ENCODE assay signal across 9 mouse cellular contexts in genomic region chr6:52675222-52675921, GRCm38 (mm10). TPM values are rescaled to one million over a fixed set of nuclear protein-coding genes. Genes with fewer than 3 reads are reported as not detected.
A peak's percentile ranks its signal among the peaks of the same experiment; 100 is the strongest.
DNase-seq lines count a peak whose midpoint lies in the region; ATAC-seq and TF ChIP-seq lines count a peak whose summit lies in the region.
"Had no signal": no experiment of that assay in that cellular context is flagged by ENCODE, and none has a peak within 500 bp of the region (broad histone marks: within the 10 kb centered on the region; RNA-seq: fewer than 3 reads in every experiment).

No protein-coding gene starts in this region.

- H3K27ac ChIP-seq in liver, postnatal 0 days (ENCODE audit: low read depth): 0 out of 2 replicates have a peak overlapping the region, but pooled peaks have one; percentile 29
- H3K27ac ChIP-seq in liver, embryonic 12.5 days: no peak overlapping the region
- H3K27ac ChIP-seq in gastrocnemius, adult 2 months: peak overlapping the region; percentile 72
- H3K27ac ChIP-seq in intestine, postnatal 0 days (ENCODE audit: low read depth, low read length): peak overlapping the region; percentile 43
- H3K27ac ChIP-seq in neural tube, embryonic 15.5 days (replicated peaks): no peak overlapping the region
- H3K27ac ChIP-seq: liver, embryonic 14.5 days had no signal

- 0 out of 2 replicates have a peak overlapping the region, but pooled peaks have one; percentile 36 for H3K4me2 ChIP-seq in liver, postnatal 0 days (ENCODE audit: low read depth, low read length)
- no peak overlapping the region for H3K4me2 ChIP-seq in liver, embryonic 12.5 days
- H3K4me2 ChIP-seq in intestine, postnatal 0 days (replicated peaks; ENCODE audit: low read depth): peak overlapping the region; percentile 13
- H3K4me2 ChIP-seq in neural tube, embryonic 15.5 days: no peak overlapping the region

- peak; percentile 31; the same call in 1 of the 2 replicates for TF ChIP-seq EP300 in liver, postnatal 0 days (IDR thresholded peaks at IDR 0.05; ENCODE audit: low read depth)

- H3K9me3 ChIP-seq in liver, postnatal 0 days (ENCODE audit: low read length): no peaks in the 10 kb centered on the region
- no peaks in the 10 kb centered on the region for H3K9me3 ChIP-seq in liver, embryonic 12.5 days (replicated peaks)
- no peaks in the 10 kb centered on the region for H3K9me3 ChIP-seq in intestine, postnatal 0 days (ENCODE audit: control insufficient read depth)
- H3K9me3 ChIP-seq in neural tube, embryonic 15.5 days (replicated peaks): no peaks in the 10 kb centered on the region

- 43% methylated on average over 4 of the region's 4 CpGs for WGBS in liver, postnatal 0 days (ENCODE audit: insufficient replicate concordance)
- 64% methylated on average over 4 of the region's 4 CpGs for WGBS in liver, embryonic 12.5 days (ENCODE audit: insufficient replicate concordance)
- 20% methylated on average over 4 of the region's 4 CpGs for WGBS in intestine, postnatal 0 days
- 66% methylated on average over 4 of the region's 4 CpGs for WGBS in neural tube, embryonic 15.5 days

- H3K4me1 ChIP-seq in liver, postnatal 0 days (ENCODE audit: insufficient read depth): peaks cover 19% of the 10 kb centered on the region; the same call in 1 of the 2 replicates
- no peaks in the 10 kb centered on the region for H3K4me1 ChIP-seq in liver, embryonic 12.5 days
- H3K4me1 ChIP-seq in intestine, postnatal 0 days (replicated peaks; ENCODE audit: control insufficient read depth, insufficient read depth, low read length): peaks cover 5% of the 10 kb centered on the region; the same call in 1 of the 2 replicates
- H3K4me1 ChIP-seq in neural tube, embryonic 15.5 days: no peaks in the 10 kb centered on the region

- no peaks in the 10 kb centered on the region for H3K36me3 ChIP-seq in liver, postnatal 0 days (replicated peaks; ENCODE audit: insufficient read depth, low read length)
- no peaks in the 10 kb centered on the region for H3K36me3 ChIP-seq in liver, embryonic 12.5 days
- no peaks in the 10 kb centered on the region for H3K36me3 ChIP-seq in intestine, postnatal 0 days (ENCODE audit: control insufficient read depth, insufficient read depth)
- no peaks in the 10 kb centered on the region for H3K36me3 ChIP-seq in neural tube, embryonic 15.5 days

- no peak overlapping the region for H3K4me3 ChIP-seq in liver, postnatal 0 days (ENCODE audit: low read depth, low read length)
- no peak overlapping the region for H3K4me3 ChIP-seq in liver, embryonic 12.5 days
- peak overlapping the region; percentile 45 for H3K4me3 ChIP-seq in gastrocnemius, adult 2 months
- H3K4me3 ChIP-seq in intestine, postnatal 0 days (ENCODE audit: low read depth, low read length): no peak overlapping the region
- H3K4me3 ChIP-seq in neural tube, embryonic 15.5 days (replicated peaks): no peak overlapping the region

- TF ChIP-seq CTCF in liver, postnatal 0 days (IDR thresholded peaks at IDR 0.05; ENCODE audit: low read depth): no peak
- no peak for TF ChIP-seq CTCF in gastrocnemius, adult 2 months (IDR thresholded peaks at IDR 0.05)
- no peak for TF ChIP-seq CTCF in intestine, postnatal 0 days (IDR thresholded peaks at IDR 0.05; ENCODE audit: low read depth)

- intact Hi-C loops in gastrocnemius, adult 2 months (cut with DNase I): no loop called here

- no peaks in the 10 kb centered on the region for H3K27me3 ChIP-seq in liver, postnatal 0 days (ENCODE audit: insufficient read depth, low read length)
- H3K27me3 ChIP-seq in liver, embryonic 12.5 days (replicated peaks): no peaks in the 10 kb centered on the region
- no peaks in the 10 kb centered on the region for H3K27me3 ChIP-seq in intestine, postnatal 0 days (replicated peaks; ENCODE audit: control insufficient read depth, insufficient read depth, low read length)
- no peaks in the 10 kb centered on the region for H3K27me3 ChIP-seq in neural tube, embryonic 15.5 days (replicated peaks)

- ATAC-seq in liver, postnatal 0 days: peak; percentile 49; the same call in 1 of the 2 replicates
- ATAC-seq in liver, embryonic 12.5 days: no peak
- ATAC-seq in intestine, postnatal 0 days: peak; percentile 72
- ATAC-seq in neural tube, embryonic 15.5 days (ENCODE audit: low FRiP score): no peak

- no peak overlapping the region for H3K9ac ChIP-seq in liver, postnatal 0 days (replicated peaks)
- no peak overlapping the region for H3K9ac ChIP-seq in liver, embryonic 12.5 days
- H3K9ac ChIP-seq in intestine, postnatal 0 days (ENCODE audit: low read depth, low read length): no peak overlapping the region
- no peak overlapping the region for H3K9ac ChIP-seq in neural tube, embryonic 15.5 days (replicated peaks)
- H3K9ac ChIP-seq: liver, embryonic 14.5 days had no signal

- DNase-seq in liver, postnatal 0 days: no peak
- DNase-seq in gastrocnemius, adult 2 months: peak; percentile 50
- DNase-seq in skeletal muscle tissue, adult 2 months (ENCODE audit: low read depth, low spot score): peak; percentile 62
- no peak for DNase-seq in yolk sac, embryonic 10.5 days (ENCODE audit: low spot score)
- DNase-seq in urinary bladder, postnatal 10 days (ENCODE audit: low spot score): no peak

RNA-seq across cellular contexts. Expression of gene Hibadh, which starts 35.2 kb away (rescaled TPM):
- polyA plus RNA-seq in liver, postnatal 0 days (2015; fragmentation: Nextera tagmentation; extraction: Ambion mirVana): 110 and 117 TPM in 2 replicates
- polyA plus RNA-seq in liver, embryonic 12.5 days (2016; fragmentation: Nextera tagmentation; extraction: Ambion mirVana): 68.3 and 68.6 TPM in 2 replicates
- 100 to 1,000 TPM; 105 to 137 TPM for total RNA-seq in gastrocnemius, adult 2 months (2021)
- 52.4 and 55.5 TPM in 2 replicates for polyA plus RNA-seq in intestine, postnatal 0 days (2015; fragmentation: Nextera tagmentation; extraction: Ambion mirVana)
- polyA plus RNA-seq in neural tube, embryonic 15.5 days (2015; fragmentation: Nextera tagmentation; extraction: Ambion mirVana): 72.2 and 91.4 TPM in 2 replicates

RNA-seq across cellular contexts. Expression of gene Tax1bp1, which starts 38.2 kb away (rescaled TPM):
- 110 and 117 TPM in 2 replicates for polyA plus RNA-seq in liver, postnatal 0 days (2015; fragmentation: Nextera tagmentation; extraction: Ambion mirVana)
- polyA plus RNA-seq in liver, embryonic 12.5 days (2016; fragmentation: Nextera tagmentation; extraction: Ambion mirVana): 88.2 and 89.6 TPM in 2 replicates
- total RNA-seq in gastrocnemius, adult 2 months (2021): 10 to 100 TPM; 67.5 to 73.4 TPM
- 296 and 317 TPM in 2 replicates for polyA plus RNA-seq in intestine, postnatal 0 days (2015; fragmentation: Nextera tagmentation; extraction: Ambion mirVana)
- polyA plus RNA-seq in neural tube, embryonic 15.5 days (2015; fragmentation: Nextera tagmentation; extraction: Ambion mirVana): 141 and 159 TPM in 2 replicates

Comparison
In these comparisons a context has a peak if more than half of its experiments do, and no peak if none do; other contexts are left out.
1. ATAC-seq: peak in liver, postnatal 0 days (single experiment) and intestine, postnatal 0 days (single experiment); none in liver, embryonic 12.5 days (single experiment) and neural tube, embryonic 15.5 days (single experiment).
2. H3K27ac ChIP-seq: peak in liver, postnatal 0 days (single experiment), gastrocnemius, adult 2 months (single experiment) and intestine, postnatal 0 days (single experiment); none in liver, embryonic 12.5 days (single experiment) and neural tube, embryonic 15.5 days (single experiment).
3. H3K4me2 ChIP-seq: peak in liver, postnatal 0 days (single experiment) and intestine, postnatal 0 days (single experiment); none in liver, embryonic 12.5 days (single experiment) and neural tube, embryonic 15.5 days (single experiment).
4. DNase-seq: peak in gastrocnemius, adult 2 months (single experiment) and skeletal muscle tissue, adult 2 months (single experiment); none in liver, postnatal 0 days (single experiment), yolk sac, embryonic 10.5 days (single experiment) and urinary bladder, postnatal 10 days (single experiment).